Mouse (Mus musculus): Measurements from ENCODE around the gene Dnajc6. TPM values are rescaled to one million over a fixed set of nuclear protein-coding genes. Genes with fewer than 3 reads are reported as not detected.

Gene Dnajc6
- total and polyA plus RNA-seq, 3 experiments, result 0.29 to 0.41 (median 0.35) TPM

GRCm38 (mm10) chr4:101647976-101648642 is 151.7 kb downstream of the Dnajc6 start:
- TF ChIP-seq CTCF (IDR thresholded peaks at IDR 0.05) (no peak), EP300 (IDR thresholded peaks at IDR 0.05; ENCODE audit: insufficient read depth, low read depth, low read length) (no peak), POLR2A (IDR thresholded peaks at IDR 0.05; ENCODE audit: insufficient read depth, low read depth, low read length) (no peak)
- H3K9ac ChIP-seq (ENCODE audit: low read depth, low read length), result peak overlapping the region; percentile 94
- H3K79me2 ChIP-seq (replicated peaks; ENCODE audit: control insufficient read depth, insufficient read depth, low read length), result peaks cover 3% of the 10 kb centered on the region; the same call in 1 of the 2 replicates
- H3K36me3 ChIP-seq (ENCODE audit: control insufficient read depth, insufficient read depth, low read length), result 0 out of 2 replicates have a peak, but pooled peaks cover 3% of the 10 kb centered on the region
- peaks cover 7% of the 10 kb centered on the region for H3K4me1 ChIP-seq (ENCODE audit: control insufficient read depth, insufficient read depth, low read length)
- WGBS, result under 1% methylated on average over 20 of the region's 20 CpGs
- no peak for DNase-seq
- no peaks in the 10 kb centered on the region for H3K27me3 ChIP-seq (ENCODE audit: control insufficient read depth, insufficient read depth, low read length)
- peak overlapping the region; percentile 74 for H3K4me3 ChIP-seq
- H3K27ac ChIP-seq, result peak overlapping the region; percentile 98
- intact Hi-C loops (cut with DNase I), result loop anchor here (5.0 to 10.0 kb wide), 2 partner anchors 291 to 383 kb away; partner anchors contain the start of gene Jak1

GRCm38 (mm10) chr4:101648745-101649144 is 152.3 kb downstream of the Dnajc6 start:
- intact Hi-C loops (cut with DNase I), result loop anchor here (5.0 to 10.0 kb wide), 2 partner anchors 291 to 384 kb away; partner anchors contain the start of gene Jak1
- H3K27me3 ChIP-seq (ENCODE audit: control insufficient read depth, insufficient read depth, low read length), result no peaks in the 10 kb centered on the region
- 46% methylated on average over 1 of the region's 1 CpGs for WGBS
- no peak overlapping the region for H3K9ac ChIP-seq (ENCODE audit: low read depth, low read length)
- peak overlapping the region; percentile 74 for H3K4me3 ChIP-seq
- H3K4me1 ChIP-seq (ENCODE audit: control insufficient read depth, insufficient read depth, low read length), result peaks cover 7% of the 10 kb centered on the region
- H3K27ac ChIP-seq, result peak overlapping the region; percentile 98
- no peak for TF ChIP-seq POLR2A (IDR thresholded peaks at IDR 0.05; ENCODE audit: insufficient read depth, low read depth, low read length)
- no peak for TF ChIP-seq EP300 (IDR thresholded peaks at IDR 0.05; ENCODE audit: insufficient read depth, low read depth, low read length)
- TF ChIP-seq CTCF (IDR thresholded peaks at IDR 0.05), result no peak
- 0 out of 2 replicates have a peak, but pooled peaks cover 3% of the 10 kb centered on the region for H3K36me3 ChIP-seq (ENCODE audit: control insufficient read depth, insufficient read depth, low read length)
- DNase-seq, result no peak
- peaks cover 3% of the 10 kb centered on the region; the same call in 1 of the 2 replicates for H3K79me2 ChIP-seq (replicated peaks; ENCODE audit: control insufficient read depth, insufficient read depth, low read length)

GRCm38 (mm10) chr4:101650961-101651360 is 154.5 kb downstream of the Dnajc6 start:
- no peak for DNase-seq
- Histone ChIP-seq H3K27me3 (ENCODE audit: control insufficient read depth, insufficient read depth, low read length) (no peaks in the 10 kb centered on the region), H3K36me3 (ENCODE audit: control insufficient read depth, insufficient read depth, low read length) (0 out of 2 replicates have a peak, but pooled peaks cover 3% of the 10 kb centered on the region), H3K4me1 (ENCODE audit: control insufficient read depth, insufficient read depth, low read length) (peaks cover 8% of the 10 kb centered on the region), H3K9ac (ENCODE audit: low read depth, low read length) (no peak overlapping the region), H3K79me2 (replicated peaks; ENCODE audit: control insufficient read depth, insufficient read depth, low read length) (peaks cover 3% of the 10 kb centered on the region; the same call in 1 of the 2 replicates), H3K4me3 (no peak overlapping the region), H3K27ac (no peak overlapping the region)
- TF ChIP-seq POLR2A (IDR thresholded peaks at IDR 0.05; ENCODE audit: insufficient read depth, low read depth, low read length) (no peak), EP300 (IDR thresholded peaks at IDR 0.05; ENCODE audit: insufficient read depth, low read depth, low read length) (no peak), CTCF (IDR thresholded peaks at IDR 0.05) (no peak)
- WGBS, result 87% methylated on average over 2 of the region's 2 CpGs
- intact Hi-C loops (cut with DNase I), result loop anchor here (5.0 kb wide), 1 partner anchor 36 kb away; no protein-coding TSS in a partner anchor

GRCm38 (mm10) chr4:101654256-101654655 is 157.8 kb downstream of the Dnajc6 start:
- Histone ChIP-seq H3K9ac (ENCODE audit: low read depth, low read length) (no peak overlapping the region), H3K36me3 (ENCODE audit: control insufficient read depth, insufficient read depth, low read length) (peaks cover 3% of the 10 kb centered on the region; the same call in 1 of the 2 replicates), H3K4me3 (no peak overlapping the region), H3K79me2 (replicated peaks; ENCODE audit: control insufficient read depth, insufficient read depth, low read length) (no peaks in the 10 kb centered on the region), H3K4me1 (ENCODE audit: control insufficient read depth, insufficient read depth, low read length) (peaks cover 6% of the 10 kb centered on the region), H3K27me3 (ENCODE audit: control insufficient read depth, insufficient read depth, low read length) (no peaks in the 10 kb centered on the region), H3K27ac (no peak overlapping the region)
- no peak for TF ChIP-seq CTCF (IDR thresholded peaks at IDR 0.05)
- no peak for TF ChIP-seq POLR2A (IDR thresholded peaks at IDR 0.05; ENCODE audit: insufficient read depth, low read depth, low read length)
- no peak for TF ChIP-seq EP300 (IDR thresholded peaks at IDR 0.05; ENCODE audit: insufficient read depth, low read depth, low read length)
- no peak for DNase-seq
- 84% methylated on average over 6 of the region's 6 CpGs for WGBS
- intact Hi-C loops (cut with DNase I), result loop anchor here (5.0 kb wide), 1 partner anchor 33 kb away; no protein-coding TSS in a partner anchor

GRCm38 (mm10) chr4:101654788-101655414 is 158.5 kb downstream of the Dnajc6 start:
- no peaks in the 10 kb centered on the region for H3K27me3 ChIP-seq (ENCODE audit: control insufficient read depth, insufficient read depth, low read length)
- no peak for DNase-seq
- WGBS, result 67% methylated on average over 4 of the region's 4 CpGs
- peak overlapping the region; percentile 83 for H3K27ac ChIP-seq
- no peak for TF ChIP-seq EP300 (IDR thresholded peaks at IDR 0.05; ENCODE audit: insufficient read depth, low read depth, low read length)
- intact Hi-C loops (cut with DNase I), result loop anchor here (5.0 kb wide), 2 partner anchors 32 to 183 kb away; no protein-coding TSS in a partner anchor
- H3K79me2 ChIP-seq (replicated peaks; ENCODE audit: control insufficient read depth, insufficient read depth, low read length), result no peaks in the 10 kb centered on the region
- peaks cover 2% of the 10 kb centered on the region; the same call in 1 of the 2 replicates for H3K36me3 ChIP-seq (ENCODE audit: control insufficient read depth, insufficient read depth, low read length)
- H3K9ac ChIP-seq (ENCODE audit: low read depth, low read length), result no peak overlapping the region
- peaks cover 4% of the 10 kb centered on the region for H3K4me1 ChIP-seq (ENCODE audit: control insufficient read depth, insufficient read depth, low read length)
- no peak overlapping the region for H3K4me3 ChIP-seq
